8 mouse cellular contexts compared by ENCODE assay signal in the genomic region with DNA sequence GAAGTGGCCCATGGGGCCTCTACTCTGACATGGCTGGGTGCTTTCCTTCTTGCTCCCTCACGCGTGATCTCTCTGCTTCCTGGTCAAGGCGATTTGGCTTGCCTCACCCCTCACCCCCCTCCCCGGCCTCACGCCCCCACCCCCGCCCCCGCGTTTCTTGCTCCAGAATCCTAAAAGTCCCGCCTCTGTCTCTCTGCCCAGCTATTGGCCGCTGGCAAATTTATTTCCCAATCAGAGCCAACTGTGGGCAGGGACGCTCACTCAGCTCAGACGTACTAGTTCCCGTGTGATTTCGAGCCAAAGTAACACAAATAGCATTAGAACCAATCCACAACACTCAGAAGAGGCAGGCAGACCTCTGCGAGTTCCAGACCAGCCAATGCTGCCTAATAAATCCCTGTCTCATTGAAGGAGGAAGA. TPM values are rescaled to one million over a fixed set of nuclear protein-coding genes. Genes with fewer than 3 reads are reported as not detected.
DNase-seq lines count a peak whose midpoint lies in the region; ATAC-seq lines count a peak whose summit lies in the region.

No protein-coding gene starts in this region.

- ATAC-seq in heart, embryonic 11.5 days (replicated peaks; ENCODE audit: insufficient number of reproducible peaks, low FRiP score, low TSS enrichment): peak; percentile 74
- ATAC-seq in kidney, embryonic 15.5 days (replicated peaks; ENCODE audit: low FRiP score): peak; percentile 84

- no peaks in the 10 kb centered on the region for H3K9me3 ChIP-seq in heart, embryonic 11.5 days (replicated peaks; ENCODE audit: control insufficient read depth, low read length)
- H3K9me3 ChIP-seq in kidney, embryonic 15.5 days (replicated peaks): no peaks in the 10 kb centered on the region

- peak overlapping the region; percentile 65 for H3K9ac ChIP-seq in heart, embryonic 11.5 days (ENCODE audit: low read depth, low read length)
- peak overlapping the region; percentile 37; the same call in 1 of the 2 replicates for H3K9ac ChIP-seq in kidney, embryonic 15.5 days

- no peaks in the 10 kb centered on the region for H3K36me3 ChIP-seq in heart, embryonic 11.5 days (ENCODE audit: control insufficient read depth, insufficient read depth, low read length)
- no peaks in the 10 kb centered on the region for H3K36me3 ChIP-seq in kidney, embryonic 15.5 days

- peak overlapping the region; percentile 66 for H3K4me2 ChIP-seq in heart, embryonic 11.5 days
- peak overlapping the region; percentile 67 for H3K4me2 ChIP-seq in kidney, embryonic 15.5 days

- H3K4me3 ChIP-seq in heart, embryonic 11.5 days (ENCODE audit: low read depth, low read length): peak overlapping the region; percentile 40
- peak overlapping the region; percentile 38 for H3K4me3 ChIP-seq in kidney, embryonic 15.5 days (replicated peaks)

- WGBS in heart, embryonic 11.5 days (ENCODE audit: insufficient replicate concordance): 1% methylated on average over 15 of the region's 15 CpGs
- under 1% methylated on average over 15 of the region's 15 CpGs for WGBS in kidney, embryonic 15.5 days

- DNase-seq in right cerebral cortex, postnatal 10 days (ENCODE audit: low spot score in 2 of 2): peak; percentile 55 to 57
- DNase-seq in right cerebral cortex, postnatal 36 days (ENCODE audit: low spot score in 2 of 2): no peak
- peak; percentile 60 for DNase-seq in c-Kit-positive CD71-positive TER-119-negative erythroid progenitor cells, embryonic 14.5 days (ENCODE audit: low read depth)
- DNase-seq in lung, postnatal 25 days (ENCODE audit: low spot score): peak; percentile 64
- peak; percentile 79 for DNase-seq in retina, embryonic 14.5 days (ENCODE audit: low spot score)
- DNase-seq in right cerebral cortex, postnatal 25 days: no peak

- H3K27me3 ChIP-seq in heart, embryonic 11.5 days (ENCODE audit: control insufficient read depth, insufficient read depth, low read length): no peaks in the 10 kb centered on the region
- no peaks in the 10 kb centered on the region for H3K27me3 ChIP-seq in kidney, embryonic 15.5 days

- no peak overlapping the region for H3K27ac ChIP-seq in heart, embryonic 11.5 days (ENCODE audit: low read depth, low read length)
- H3K27ac ChIP-seq in kidney, embryonic 15.5 days: peak overlapping the region; percentile 78

- H3K4me1 ChIP-seq in heart, embryonic 11.5 days (ENCODE audit: control insufficient read depth, insufficient read depth, low read length): peaks cover 3% of the 10 kb centered on the region
- peaks cover 9% of the 10 kb centered on the region for H3K4me1 ChIP-seq in kidney, embryonic 15.5 days

RNA-seq across cellular contexts. Expression of a gene that starts 11.4 kb away (rescaled TPM):
- 0.32 TPM in 1 of 2 replicates, not detected in the other for polyA plus RNA-seq in heart, embryonic 11.5 days (2014; fragmentation: Nextera tagmentation; extraction: Ambion mirVana)
- polyA plus RNA-seq in kidney, embryonic 15.5 days (2015; fragmentation: Nextera tagmentation; extraction: Ambion mirVana): not detected in 2 replicates

RNA-seq across cellular contexts. Expression of a gene that starts 24.0 kb away (rescaled TPM):
- polyA plus RNA-seq in heart, embryonic 11.5 days (2014; fragmentation: Nextera tagmentation; extraction: Ambion mirVana): 2,057 and 2,150 TPM in 2 replicates
- 1,865 and 1,947 TPM in 2 replicates for polyA plus RNA-seq in kidney, embryonic 15.5 days (2015; fragmentation: Nextera tagmentation; extraction: Ambion mirVana)

Comparison
In these comparisons a context has a peak if more than half of its experiments do, and no peak if none do; other contexts are left out.
1. DNase-seq: peak in right cerebral cortex, postnatal 10 days (2 of 2), c-Kit-positive CD71-positive TER-119-negative erythroid progenitor cells, embryonic 14.5 days (single experiment), lung, postnatal 25 days (single experiment) and retina, embryonic 14.5 days (single experiment); none in right cerebral cortex, postnatal 36 days (0 of 2) and right cerebral cortex, postnatal 25 days (single experiment).